Mouse (Mus musculus) olfactory bulb, adult 2 months (tissue): ENCODE measurements at regions not wholly inside any gene's neighbourhood (a gene's known extent, or its start where the extent isn't known, plus 50 kb on each side); places are given as distances from the start of the nearest gene placed in this dataset.

Source experiments
- CTCF ChIP-seq: fragments of 200-500 bp; IDR thresholded peaks from 2 replicates; pipeline ENCODE4 v1.5.1; 2012; ENCODE audit warnings: low read depth, mild to moderate bottlenecking, low read length, moderate library complexity; ENCODE audit not compliant: insufficient read depth
- POLR2A ChIP-seq: fragments of 200-500 bp; IDR thresholded peaks from 2 replicates; pipeline ENCODE4 v1.6.1; 2012; ENCODE audit warnings: mild to moderate bottlenecking, low read depth, low read length, moderate library complexity; ENCODE audit not compliant: insufficient read depth

DNA sequence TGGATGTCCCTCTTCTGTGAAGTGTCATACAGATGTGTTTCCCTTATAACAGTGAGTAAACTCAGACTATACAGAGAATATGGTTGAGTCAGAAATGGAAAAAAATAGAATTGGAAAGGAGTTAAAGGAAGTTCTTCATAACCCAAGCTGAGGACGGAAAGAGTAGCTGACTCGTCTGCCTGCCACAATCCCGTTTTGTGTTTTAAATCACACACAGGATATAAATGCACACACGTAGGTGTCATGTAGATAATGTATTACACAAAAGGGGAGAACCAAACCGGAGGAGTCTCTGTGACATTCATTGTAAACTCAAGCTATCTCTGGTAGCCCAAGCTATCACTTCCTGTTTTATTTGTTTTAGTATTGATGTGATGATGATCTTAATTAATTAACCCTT is 84.6 kb upstream of the Rpl39l start:
- TF ChIP-seq POLR2A, result no peak
- no peak for TF ChIP-seq CTCF
